ENCODE assay signal across 10 mouse cellular contexts in the genomic region with DNA sequence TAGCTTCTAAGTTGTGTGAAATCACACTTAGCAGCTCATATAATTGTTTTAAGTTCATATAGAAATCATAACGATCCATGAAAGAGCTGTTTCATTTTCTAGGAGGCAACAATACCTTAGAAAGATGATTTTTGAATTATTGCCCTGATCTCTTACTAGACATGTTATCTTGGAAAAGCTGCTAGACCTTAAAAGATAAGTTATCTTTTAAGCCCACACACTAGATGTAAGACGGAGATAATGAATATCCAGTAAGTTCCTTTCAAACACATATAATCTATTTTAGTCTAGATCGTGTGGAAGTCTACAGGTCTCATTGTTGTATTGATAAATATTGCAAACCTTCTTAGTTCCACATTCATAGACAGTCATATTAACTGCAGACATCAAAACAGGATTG. TPM values are rescaled to one million over a fixed set of nuclear protein-coding genes. Genes with fewer than 3 reads are reported as not detected.
DNase-seq lines count a peak whose midpoint lies in the region; ATAC-seq lines count a peak whose summit lies in the region.
"Had no signal": no experiment of that assay in that cellular context is flagged by ENCODE, and none has a peak within 500 bp of the region (broad histone marks: within the 10 kb centered on the region; RNA-seq: fewer than 3 reads in every experiment).

No protein-coding gene starts in this region.

- H3K9ac ChIP-seq in heart, embryonic 15.5 days: no peak overlapping the region; the same call in 1 of the 2 replicates
- peak overlapping the region; percentile 18; the same call in 1 of the 2 replicates for H3K9ac ChIP-seq in hindbrain, embryonic 15.5 days
- peak overlapping the region; percentile 63 for H3K9ac ChIP-seq in midbrain, embryonic 13.5 days (replicated peaks)

- H3K27me3 ChIP-seq in heart, embryonic 15.5 days: no peaks in the 10 kb centered on the region
- no peaks in the 10 kb centered on the region for H3K27me3 ChIP-seq in hindbrain, embryonic 15.5 days
- H3K27me3 ChIP-seq in midbrain, embryonic 13.5 days: no peaks in the 10 kb centered on the region

- H3K4me2 ChIP-seq in heart, embryonic 15.5 days: peak overlapping the region; percentile 62
- H3K4me2 ChIP-seq in hindbrain, embryonic 15.5 days: peak overlapping the region; percentile 83
- peak overlapping the region; percentile 55 for H3K4me2 ChIP-seq in midbrain, embryonic 13.5 days (replicated peaks)

- peak overlapping the region; percentile 40 for H3K4me3 ChIP-seq in heart, embryonic 15.5 days
- peak overlapping the region; percentile 22 for H3K4me3 ChIP-seq in hindbrain, embryonic 15.5 days
- H3K4me3 ChIP-seq in midbrain, embryonic 13.5 days (replicated peaks): peak overlapping the region; percentile 32

- no peak for ATAC-seq in heart, embryonic 15.5 days (replicated peaks; ENCODE audit: insufficient number of reproducible peaks, insufficient read depth, low FRiP score, low read depth)
- ATAC-seq in hindbrain, embryonic 15.5 days (ENCODE audit: low FRiP score, low read depth): no peak
- no peak for ATAC-seq in midbrain, embryonic 13.5 days

- H3K9me3 ChIP-seq in heart, embryonic 15.5 days (replicated peaks): no peaks in the 10 kb centered on the region
- H3K9me3 ChIP-seq in hindbrain, embryonic 15.5 days: no peaks in the 10 kb centered on the region
- no peaks in the 10 kb centered on the region for H3K9me3 ChIP-seq in midbrain, embryonic 13.5 days

- no peak for DNase-seq in heart, postnatal 10 days
- peak; percentile 16 for DNase-seq in Muller cell, postnatal 12 days (ENCODE audit: inconsistent ontology term)
- no peak for DNase-seq in cerebellum, postnatal 14 days
- no peak for DNase-seq in adrenal gland, adult 2 months
- DNase-seq in right cerebral cortex, postnatal 10 days (ENCODE audit: low spot score in 2 of 2): no peak
- DNase-seq: cerebellum, adult 8-10 months; right cerebral cortex, postnatal 14 days had no signal

- peaks cover 16% of the 10 kb centered on the region for H3K4me1 ChIP-seq in heart, embryonic 15.5 days (replicated peaks)
- peaks cover 17% of the 10 kb centered on the region for H3K4me1 ChIP-seq in hindbrain, embryonic 15.5 days (replicated peaks)
- H3K4me1 ChIP-seq in midbrain, embryonic 13.5 days (replicated peaks): peaks cover 19% of the 10 kb centered on the region

- intact Hi-C loops in heart, postnatal 10 days (cut with DNase I): no loop called here

- WGBS in heart, embryonic 15.5 days: 61% methylated on average over 3 of the region's 3 CpGs
- 81% methylated on average over 3 of the region's 3 CpGs for WGBS in hindbrain, embryonic 15.5 days
- WGBS in midbrain, embryonic 13.5 days: 83% methylated on average over 3 of the region's 3 CpGs

- H3K27ac ChIP-seq in heart, embryonic 15.5 days: no peak overlapping the region
- no peak overlapping the region for H3K27ac ChIP-seq in hindbrain, embryonic 15.5 days (replicated peaks)
- H3K27ac ChIP-seq in midbrain, embryonic 13.5 days: no peak overlapping the region

- no peaks in the 10 kb centered on the region; the same call in 1 of the 2 replicates for H3K36me3 ChIP-seq in heart, embryonic 15.5 days
- peaks cover 7% of the 10 kb centered on the region; the same call in 1 of the 2 replicates for H3K36me3 ChIP-seq in hindbrain, embryonic 15.5 days
- peaks cover 15% of the 10 kb centered on the region for H3K36me3 ChIP-seq in midbrain, embryonic 13.5 days

RNA-seq across cellular contexts. Expression of gene Trappc13, which starts 1.4 kb away (rescaled TPM):
- polyA plus RNA-seq in heart, embryonic 15.5 days (2015; fragmentation: Nextera tagmentation; extraction: Ambion mirVana): 43.7 and 44.3 TPM in 2 replicates
- 10 to 100 TPM; 34.4 to 37.4 TPM for total RNA-seq in heart, postnatal 10 days (2021)
- polyA plus RNA-seq in hindbrain, embryonic 15.5 days (2015; fragmentation: Nextera tagmentation; extraction: Ambion mirVana): 56.2 and 62.0 TPM in 2 replicates
- polyA plus RNA-seq in midbrain, embryonic 13.5 days (2015; fragmentation: Nextera tagmentation; extraction: Ambion mirVana): 70.1 and 74.7 TPM in 2 replicates
- 10 to 100 TPM; 57.8 to 61.8 TPM for total RNA-seq in adrenal gland, adult 2 months (2021)
- 2.6 and 5.3 TPM in 2 replicates for polyA plus RNA-seq in adrenal gland, adult 2 months (2012; rRNA removed)

RNA-seq across cellular contexts. Expression of gene Trim23, which starts 1.7 kb away (rescaled TPM):
- 12.9 and 13.6 TPM in 2 replicates for polyA plus RNA-seq in heart, embryonic 15.5 days (2015; fragmentation: Nextera tagmentation; extraction: Ambion mirVana)
- total RNA-seq in heart, postnatal 10 days (2021): 10 to 100 TPM; 19.6 to 20.7 TPM
- polyA plus RNA-seq in hindbrain, embryonic 15.5 days (2015; fragmentation: Nextera tagmentation; extraction: Ambion mirVana): 33.0 and 33.2 TPM in 2 replicates
- polyA plus RNA-seq in midbrain, embryonic 13.5 days (2015; fragmentation: Nextera tagmentation; extraction: Ambion mirVana): 29.6 and 37.2 TPM in 2 replicates
- 10 to 100 TPM; 12.6 to 20.2 TPM for total RNA-seq in adrenal gland, adult 2 months (2021)
- polyA plus RNA-seq in adrenal gland, adult 2 months (2012; rRNA removed): 0.56 and 0.67 TPM in 2 replicates

RNA-seq across cellular contexts. Expression of gene Cenpk, which starts 51.5 kb away (rescaled TPM):
- 36.1 and 38.9 TPM in 2 replicates for polyA plus RNA-seq in heart, embryonic 15.5 days (2015; fragmentation: Nextera tagmentation; extraction: Ambion mirVana)
- 1 to 10 TPM; 3.8 to 5.5 TPM for total RNA-seq in heart, postnatal 10 days (2021)
- 16.2 and 17.7 TPM in 2 replicates for polyA plus RNA-seq in hindbrain, embryonic 15.5 days (2015; fragmentation: Nextera tagmentation; extraction: Ambion mirVana)
- 28.1 and 36.5 TPM in 2 replicates for polyA plus RNA-seq in midbrain, embryonic 13.5 days (2015; fragmentation: Nextera tagmentation; extraction: Ambion mirVana)
- 1 to 10 TPM; 1.5 to 1.9 TPM for total RNA-seq in adrenal gland, adult 2 months (2021)
- 0.12 and 0.21 TPM in 2 replicates for polyA plus RNA-seq in adrenal gland, adult 2 months (2012; rRNA removed)

RNA-seq across cellular contexts. Expression of gene Ppwd1, which starts 51.8 kb away (rescaled TPM):
- polyA plus RNA-seq in heart, embryonic 15.5 days (2015; fragmentation: Nextera tagmentation; extraction: Ambion mirVana): 8.7 and 8.8 TPM in 2 replicates
- 10 to 100 TPM in 1 of 2 experiments, 1 to 10 TPM in 1; 8.8 to 10.2 TPM for total RNA-seq in heart, postnatal 10 days (2021)
- 6.2 and 7.7 TPM in 2 replicates for polyA plus RNA-seq in hindbrain, embryonic 15.5 days (2015; fragmentation: Nextera tagmentation; extraction: Ambion mirVana)
- 9.1 and 10.1 TPM in 2 replicates for polyA plus RNA-seq in midbrain, embryonic 13.5 days (2015; fragmentation: Nextera tagmentation; extraction: Ambion mirVana)
- 10 to 100 TPM; 12.7 to 14.2 TPM for total RNA-seq in adrenal gland, adult 2 months (2021)
- polyA plus RNA-seq in adrenal gland, adult 2 months (2012; rRNA removed): 0.24 and 0.44 TPM in 2 replicates

Comparison
In these comparisons a context has a peak if more than half of its experiments do, and no peak if none do; other contexts are left out.
1. RNA of gene Cenpk, which starts 51.5 kb away (polyA plus RNA-seq): 36.1 to 38.9 TPM in heart, embryonic 15.5 days, 28.1 to 36.5 TPM in midbrain, embryonic 13.5 days and 16.2 to 17.7 TPM in hindbrain, embryonic 15.5 days; 0.12 to 0.21 TPM in adrenal gland, adult 2 months; every median in the first group is over 10 times any median in the second.
2. Peak in every context shown above with its lines, with median percentiles within 50 percentile points of each other: H3K4me2 ChIP-seq and H3K4me3 ChIP-seq.